ENCODE assay signal across 27 mouse cellular contexts in the genomic region with DNA sequence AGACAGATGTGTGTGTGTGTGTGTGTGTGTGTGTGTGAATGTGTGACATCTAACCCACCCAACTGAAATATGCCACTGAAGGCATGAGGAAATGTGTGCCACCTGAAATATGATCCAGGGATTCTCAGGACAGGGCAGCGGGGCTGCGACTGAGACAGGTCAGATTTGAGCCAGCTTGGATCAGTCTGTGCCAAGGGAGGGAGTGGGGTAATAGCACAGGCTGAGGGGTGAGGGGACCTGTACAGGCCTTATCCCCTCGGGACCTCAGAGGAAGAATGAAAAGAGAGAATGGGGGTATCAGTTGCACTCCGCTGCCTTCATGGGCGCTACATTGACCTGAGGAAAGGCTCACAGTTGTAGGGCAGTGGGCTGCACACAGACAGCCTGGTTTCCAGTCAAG.
DNase-seq lines count a peak whose midpoint lies in the region; ATAC-seq and TF ChIP-seq lines count a peak whose summit lies in the region.
"Had no signal": no experiment of that assay in that cellular context is flagged by ENCODE, and none has a peak within 500 bp of the region (broad histone marks: within the 10 kb centered on the region; RNA-seq: fewer than 3 reads in every experiment).

No protein-coding gene starts in this region.

- TF ChIP-seq CTCF in hindbrain, postnatal 0 days (IDR thresholded peaks at IDR 0.05; ENCODE audit: low read depth), result no peak

- H3K27ac ChIP-seq in hindbrain, embryonic 11.5 days (ENCODE audit: low read depth, low read length), result no peak overlapping the region
- no peak overlapping the region for H3K27ac ChIP-seq in hindbrain, postnatal 0 days
- H3K27ac ChIP-seq in kidney, embryonic 15.5 days, result no peak overlapping the region
- no peak overlapping the region for H3K27ac ChIP-seq in midbrain, embryonic 11.5 days (ENCODE audit: low read depth, low read length)
- H3K27ac ChIP-seq in midbrain, embryonic 16.5 days (ENCODE audit: low read length), result no peak overlapping the region
- H3K27ac ChIP-seq: forebrain, embryonic 10.5 days; forebrain, embryonic 13.5 days; heart, adult 2 months; heart, embryonic 10.5 days; heart, embryonic 13.5 days; hindbrain, embryonic 12.5 days had no signal

- WGBS in hindbrain, embryonic 11.5 days, result 81% methylated on average over 5 of the region's 5 CpGs
- WGBS in hindbrain, postnatal 0 days, result 82% methylated on average over 5 of the region's 5 CpGs
- 70% methylated on average over 5 of the region's 5 CpGs for WGBS in kidney, embryonic 15.5 days
- WGBS in midbrain, embryonic 11.5 days, result 80% methylated on average over 5 of the region's 5 CpGs
- 81% methylated on average over 5 of the region's 5 CpGs for WGBS in midbrain, embryonic 16.5 days

- DNase-seq in hindbrain, embryonic 11.5 days (ENCODE audit: low spot score), result no peak
- DNase-seq in hindbrain, postnatal 0 days (ENCODE audit: low spot score), result no peak
- DNase-seq in kidney, postnatal 14 days, result no peak
- DNase-seq in midbrain, embryonic 11.5 days (ENCODE audit: low spot score, missing footprints), result no peak
- no peak for DNase-seq in spleen, postnatal 36 days (ENCODE audit: low spot score in 2 of 2)
- DNase-seq: adrenal gland, postnatal 10 days; adrenal gland, postnatal 36 days; B cell, adult 2 months; cerebellum, adult 18-20 months; cerebellum, adult 9-10 months; cerebellum, postnatal 14 days; gastrocnemius, postnatal 10 days; gastrocnemius, postnatal 36 days; heart, adult 2 months; heart, postnatal 14 days; heart, postnatal 4 days had no signal

- ATAC-seq in hindbrain, embryonic 11.5 days (ENCODE audit: low FRiP score), result peak; percentile 33; the same call in 1 of the 2 replicates
- ATAC-seq in hindbrain, postnatal 0 days, result no peak
- 0 out of 2 replicates have a peak, but pooled peaks have one; percentile 36 for ATAC-seq in kidney, embryonic 15.5 days (replicated peaks; ENCODE audit: low FRiP score)
- peak; percentile 19; the same call in 1 of the 2 replicates for ATAC-seq in midbrain, embryonic 11.5 days (ENCODE audit: low FRiP score)
- no peak for ATAC-seq in midbrain, embryonic 16.5 days
- ATAC-seq: forebrain, embryonic 13.5 days; forebrain, embryonic 16.5 days; Patski had no signal

- no peaks in the 10 kb centered on the region for H3K9me3 ChIP-seq in hindbrain, embryonic 11.5 days (ENCODE audit: control insufficient read depth, low read length)
- no peaks in the 10 kb centered on the region for H3K9me3 ChIP-seq in hindbrain, postnatal 0 days (ENCODE audit: low read length)
- no peaks in the 10 kb centered on the region for H3K9me3 ChIP-seq in kidney, embryonic 15.5 days (replicated peaks)
- H3K9me3 ChIP-seq in midbrain, embryonic 11.5 days (ENCODE audit: control insufficient read depth, low read length), result no peaks in the 10 kb centered on the region
- H3K9me3 ChIP-seq in midbrain, embryonic 16.5 days (replicated peaks; ENCODE audit: control insufficient read depth, low read length, poor library complexity, severe bottlenecking), result no peaks in the 10 kb centered on the region
- H3K9me3 ChIP-seq: forebrain, embryonic 10.5 days; forebrain, embryonic 13.5 days; heart, embryonic 10.5 days; hindbrain, embryonic 12.5 days had no signal

- no peaks in the 10 kb centered on the region for H3K36me3 ChIP-seq in hindbrain, embryonic 11.5 days (ENCODE audit: control insufficient read depth, insufficient read depth, low read length)
- H3K36me3 ChIP-seq in hindbrain, postnatal 0 days (ENCODE audit: insufficient read depth, low read length), result no peaks in the 10 kb centered on the region
- no peaks in the 10 kb centered on the region for H3K36me3 ChIP-seq in kidney, embryonic 15.5 days
- no peaks in the 10 kb centered on the region for H3K36me3 ChIP-seq in midbrain, embryonic 11.5 days (ENCODE audit: control insufficient read depth, insufficient read depth, low read length)
- H3K36me3 ChIP-seq in midbrain, embryonic 16.5 days (ENCODE audit: control insufficient read depth, insufficient read depth, low read length), result no peaks in the 10 kb centered on the region
- H3K36me3 ChIP-seq: forebrain, embryonic 10.5 days; G1E; heart, embryonic 10.5 days; heart, embryonic 13.5 days; hindbrain, embryonic 12.5 days had no signal

- H3K27me3 ChIP-seq in hindbrain, embryonic 11.5 days (ENCODE audit: control insufficient read depth, insufficient read depth, low read length), result no peaks in the 10 kb centered on the region
- no peaks in the 10 kb centered on the region for H3K27me3 ChIP-seq in hindbrain, postnatal 0 days (ENCODE audit: insufficient read depth, low read length)
- H3K27me3 ChIP-seq in kidney, embryonic 15.5 days, result no peaks in the 10 kb centered on the region
- H3K27me3 ChIP-seq in midbrain, embryonic 11.5 days (ENCODE audit: control insufficient read depth, insufficient read depth, low read length), result no peaks in the 10 kb centered on the region
- no peaks in the 10 kb centered on the region for H3K27me3 ChIP-seq in midbrain, embryonic 16.5 days (ENCODE audit: control insufficient read depth, insufficient read depth, low read depth, low read length)
- H3K27me3 ChIP-seq: CH12.LX; forebrain, embryonic 13.5 days; heart, embryonic 13.5 days; hindbrain, embryonic 12.5 days; Patski had no signal

- H3K4me3 ChIP-seq in hindbrain, embryonic 11.5 days (ENCODE audit: low read depth, low read length), result no peak overlapping the region
- H3K4me3 ChIP-seq in hindbrain, postnatal 0 days (ENCODE audit: low read length), result no peak overlapping the region
- H3K4me3 ChIP-seq in kidney, embryonic 15.5 days (replicated peaks), result no peak overlapping the region
- H3K4me3 ChIP-seq in midbrain, embryonic 11.5 days (ENCODE audit: low read depth, low read length), result no peak overlapping the region
- H3K4me3 ChIP-seq in midbrain, embryonic 16.5 days (ENCODE audit: low read depth, low read length), result no peak overlapping the region
- H3K4me3 ChIP-seq: forebrain, embryonic 10.5 days; forebrain, embryonic 13.5 days; heart, adult 2 months; heart, embryonic 10.5 days; heart, embryonic 13.5 days; hindbrain, embryonic 12.5 days had no signal

- H3K4me2 ChIP-seq in hindbrain, embryonic 11.5 days (replicated peaks; ENCODE audit: low read depth, low read length), result no peak overlapping the region
- H3K4me2 ChIP-seq in hindbrain, postnatal 0 days (ENCODE audit: low read depth, low read length), result no peak overlapping the region
- H3K4me2 ChIP-seq in kidney, embryonic 15.5 days, result no peak overlapping the region
- no peak overlapping the region for H3K4me2 ChIP-seq in midbrain, embryonic 11.5 days
- no peak overlapping the region for H3K4me2 ChIP-seq in midbrain, embryonic 16.5 days (ENCODE audit: low read length)
- H3K4me2 ChIP-seq: forebrain, embryonic 13.5 days; heart, embryonic 13.5 days; hindbrain, embryonic 12.5 days had no signal

- no peak overlapping the region for H3K9ac ChIP-seq in hindbrain, embryonic 11.5 days (ENCODE audit: low read depth, low read length)
- H3K9ac ChIP-seq in hindbrain, postnatal 0 days (replicated peaks; ENCODE audit: low read length), result no peak overlapping the region
- H3K9ac ChIP-seq in kidney, embryonic 15.5 days, result no peak overlapping the region
- no peak overlapping the region for H3K9ac ChIP-seq in midbrain, embryonic 11.5 days (ENCODE audit: low read length)
- H3K9ac ChIP-seq in midbrain, embryonic 16.5 days (ENCODE audit: low read depth, low read length), result no peak overlapping the region
- H3K9ac ChIP-seq: forebrain, embryonic 13.5 days; heart, embryonic 13.5 days; hindbrain, embryonic 12.5 days had no signal

- no peaks in the 10 kb centered on the region for H3K4me1 ChIP-seq in hindbrain, embryonic 11.5 days (replicated peaks; ENCODE audit: control insufficient read depth, insufficient read depth, low read length)
- H3K4me1 ChIP-seq in hindbrain, postnatal 0 days (ENCODE audit: insufficient read depth, low read length), result no peaks in the 10 kb centered on the region
- H3K4me1 ChIP-seq in kidney, embryonic 15.5 days, result no peaks in the 10 kb centered on the region
- H3K4me1 ChIP-seq in midbrain, embryonic 11.5 days (ENCODE audit: control insufficient read depth, insufficient read depth, low read length), result no peaks in the 10 kb centered on the region
- no peaks in the 10 kb centered on the region for H3K4me1 ChIP-seq in midbrain, embryonic 16.5 days (ENCODE audit: control insufficient read depth, insufficient read depth, low read length)
- H3K4me1 ChIP-seq: forebrain, embryonic 10.5 days; forebrain, embryonic 13.5 days; heart, embryonic 10.5 days; heart, embryonic 13.5 days; hindbrain, embryonic 12.5 days had no signal

Comparison
In these comparisons a context has a peak if more than half of its experiments do, and no peak if none do; other contexts are left out.
1. ATAC-seq: peak in hindbrain, embryonic 11.5 days (single experiment), kidney, embryonic 15.5 days (single experiment) and midbrain, embryonic 11.5 days (single experiment); none in hindbrain, postnatal 0 days (single experiment) and midbrain, embryonic 16.5 days (single experiment).